Mouse (Mus musculus) liver, postnatal 0 days (tissue): ENCODE results near the gene Hba-a2. TPM values are rescaled to one million over a fixed set of nuclear protein-coding genes. Genes with fewer than 3 reads are reported as not detected.

Experiments
- ATAC-seq: fragments of 200-750 bp; cut with Nextera tagmentation; 2 replicates; pipeline ENCODE4 v1.8.0; 2017; ENCODE audit warnings: mild to moderate bottlenecking, moderate library complexity
- DNase-seq: peaks from one replicate; pipeline ENCODE4 v3.0.0-alpha.2; 2016
- H3K27ac ChIP-seq: fragments of 300-500 bp; sonication (generic); 2 replicates; pipeline ENCODE4 v1.5.1; 2014; ENCODE audit warnings: antibody characterized with exemption, moderate library complexity, mild to moderate bottlenecking, low read depth
- H3K27me3 ChIP-seq: fragments of 300-500 bp; sonication (generic); 2 replicates; pipeline ENCODE4 v1.6.1; 2014; ENCODE audit warnings: low read length, control low read depth, mixed read lengths; ENCODE audit not compliant: insufficient read depth
- H3K36me3 ChIP-seq: fragments of 300-500 bp; sonication (generic); replicated peaks from 2 replicates; pipeline ENCODE4 v1.6.1; 2014; ENCODE audit warnings: mild to moderate bottlenecking, control low read depth, low read length, moderate library complexity, mixed read lengths; ENCODE audit not compliant: insufficient read depth
- H3K4me1 ChIP-seq: fragments of 300-500 bp; sonication (generic); 2 replicates; pipeline ENCODE4 v1.6.1; 2014; ENCODE audit warnings: antibody characterized with exemption, mild to moderate bottlenecking, control low read depth; ENCODE audit not compliant: insufficient read depth
- H3K4me2 ChIP-seq: fragments of 300-500 bp; sonication (generic); 2 replicates; pipeline ENCODE4 v1.6.1; 2014; ENCODE audit warnings: low read depth, mild to moderate bottlenecking, low read length, moderate library complexity, mixed read lengths
- H3K4me3 ChIP-seq: fragments of 300-500 bp; sonication (generic); 2 replicates; pipeline ENCODE4 v1.5.1; 2014; ENCODE audit warnings: low read depth, low read length
- H3K9ac ChIP-seq: fragments of 300-500 bp; sonication (generic); replicated peaks from 2 replicates; pipeline ENCODE4 v1.6.1; 2014; ENCODE audit warnings: mild to moderate bottlenecking, moderate library complexity
- H3K9me3 ChIP-seq: fragments of 300-500 bp; sonication (generic); 2 replicates; pipeline ENCODE4 v1.6.1; 2016; ENCODE audit warnings: mild to moderate bottlenecking, control low read depth, low read length, mixed read lengths
- CTCF ChIP-seq: sonication (generic); IDR thresholded peaks from 2 replicates; pipeline ENCODE4 v1.5.1; 2016; ENCODE audit warnings: antibody characterized with exemption, low read depth
- EP300 ChIP-seq: IDR thresholded peaks from 2 replicates; pipeline ENCODE4 v1.6.1; 2016; ENCODE audit warnings: antibody characterized with exemption, low read depth, mild to moderate bottlenecking
- WGBS: fragments of 180-500 bp; shearing (Covaris S2); extraction: QIAGEN DNeasy Blood & Tissue Kit; methylation state at CpG from one replicate; pipeline ENCODE4 v1.1.7; 2014; ENCODE audit not compliant: insufficient replicate concordance; 5-methylcytosine and 5-hydroxymethylcytosine counted together
- polyA plus RNA-seq: library from polyadenylated mRNA; unstranded; fragments of >200 nt; fragmentation: Nextera tagmentation; extraction: Ambion mirVana; gene quantifications from 2 replicates; pipeline ENCODE4 v1.2.1, GENCODE M21; 2015

Hba-a2 gene
- polyA plus RNA-seq, 1 experiment from 2014 or later = 64,656 TPM

GRCm38 (mm10) chr11:32307006-32307405, 10.7 kb downstream of the Hba-a2 start:
- ATAC-seq (peak; percentile 25; the same call in 1 of the 2 replicates), DNase-seq (no peak)
- Histone ChIP-seq H3K9me3 (no peaks in the 10 kb centered on the region), H3K9ac (no peak overlapping the region), H3K4me1 (no peaks in the 10 kb centered on the region), H3K4me3 (no peak overlapping the region), H3K27ac (no peak overlapping the region), H3K36me3 (no peaks in the 10 kb centered on the region), H3K4me2 (no peak overlapping the region), H3K27me3 (no peaks in the 10 kb centered on the region)
- WGBS = 45% methylated on average over 1 of the region's 1 CpGs
- no peak for TF ChIP-seq CTCF
- no peak for TF ChIP-seq EP300

DNA sequence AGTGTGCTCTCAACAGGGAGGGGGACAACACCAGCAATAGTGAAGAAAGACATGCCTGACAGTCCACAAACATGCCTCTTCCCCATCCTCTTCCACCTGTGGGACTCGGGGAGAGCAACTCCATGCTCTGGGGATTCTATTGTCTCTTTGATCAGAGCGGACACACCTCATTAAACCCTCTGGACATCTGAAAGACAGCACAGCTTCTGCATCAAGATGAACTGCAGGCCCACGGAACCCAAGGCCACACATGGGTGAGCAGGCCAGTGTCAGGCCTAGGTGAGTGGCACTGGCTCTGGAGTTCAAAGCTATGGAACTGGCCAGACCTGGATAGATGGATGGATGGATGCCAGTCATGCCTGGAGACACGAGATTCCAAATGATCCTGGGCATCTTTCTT, 13.2 kb downstream of the Hba-a2 start:
- H3K27ac ChIP-seq = no peak overlapping the region
- TF ChIP-seq CTCF (no peak), EP300 (no peak)
- H3K9me3 ChIP-seq = no peaks in the 10 kb centered on the region
- no peaks in the 10 kb centered on the region for H3K27me3 ChIP-seq
- DNase-seq = no peak
- no peaks in the 10 kb centered on the region for H3K36me3 ChIP-seq
- no peaks in the 10 kb centered on the region for H3K4me1 ChIP-seq
- no peak overlapping the region for H3K9ac ChIP-seq
- H3K4me2 ChIP-seq = no peak overlapping the region
- no peak for ATAC-seq
- H3K4me3 ChIP-seq = no peak overlapping the region
- WGBS = 60% methylated on average over 4 of the region's 4 CpGs

- TF ChIP-seq CTCF (no peak), EP300 (no peak)
These were observed 13.6 kb downstream of the Hba-a2 start for GRCm38 (mm10) chr11:32309928-32310327.

GRCm38 (mm10) chr11:32316009-32316408, 19.7 kb downstream of the Hba-a2 start:
- H3K4me3 ChIP-seq = no peak overlapping the region
- DNase-seq (no peak), ATAC-seq (no peak)
- no peaks in the 10 kb centered on the region for H3K4me1 ChIP-seq
- H3K36me3 ChIP-seq = no peaks in the 10 kb centered on the region
- TF ChIP-seq CTCF (no peak), EP300 (no peak)
- H3K9me3 ChIP-seq = no peaks in the 10 kb centered on the region
- H3K27me3 ChIP-seq = no peaks in the 10 kb centered on the region
- no peak overlapping the region for H3K9ac ChIP-seq
- 65% methylated on average over 3 of the region's 3 CpGs for WGBS
- H3K4me2 ChIP-seq = no peak overlapping the region
- H3K27ac ChIP-seq = no peak overlapping the region

More at GRCm38 (mm10) chr11:32309928-32310327, 13.6 kb downstream of the Hba-a2 start:
- H3K27ac ChIP-seq = no peak overlapping the region
- H3K9me3 ChIP-seq = no peaks in the 10 kb centered on the region
- DNase-seq = no peak
- H3K4me3 ChIP-seq = no peak overlapping the region
- WGBS = 62% methylated on average over 3 of the region's 3 CpGs
- H3K9ac ChIP-seq = no peak overlapping the region
- H3K4me2 ChIP-seq = no peak overlapping the region
- H3K27me3 ChIP-seq = no peaks in the 10 kb centered on the region
- no peaks in the 10 kb centered on the region for H3K36me3 ChIP-seq
- no peak for ATAC-seq
- no peaks in the 10 kb centered on the region for H3K4me1 ChIP-seq

DNA sequence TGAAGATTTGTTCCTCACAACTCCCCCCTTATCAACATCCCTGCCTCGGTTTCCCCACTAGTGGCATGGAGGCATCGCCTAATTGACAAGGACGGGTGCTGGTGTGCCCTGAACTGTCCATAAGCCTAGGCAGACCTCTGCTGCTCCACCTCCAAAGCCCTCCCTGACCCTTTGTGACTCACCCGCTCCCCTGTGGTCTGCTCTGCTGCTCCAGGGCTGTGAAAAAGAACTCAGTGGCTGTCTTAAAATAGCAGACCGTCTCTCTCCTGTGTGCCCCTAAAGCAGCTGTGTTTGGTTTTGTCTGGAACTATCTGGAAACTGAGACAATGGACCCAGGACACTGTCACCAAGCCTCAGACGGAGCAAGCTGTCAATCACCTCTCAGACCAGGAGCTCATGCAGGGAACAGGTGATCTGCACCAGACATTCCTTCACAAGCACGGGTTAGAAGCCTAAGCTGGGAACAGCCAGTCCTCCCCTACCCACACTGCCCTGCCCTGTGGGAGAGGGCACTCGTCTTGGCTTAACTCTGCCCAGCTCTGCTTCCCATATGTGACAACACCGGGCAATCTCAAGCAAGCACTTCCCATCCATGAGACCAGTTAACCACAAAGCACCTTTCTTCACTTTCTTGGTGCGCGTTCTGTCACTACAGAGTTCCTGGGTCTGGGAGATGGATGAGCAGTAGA, 24.4 kb downstream of the Hba-a2 start:
- no peak for DNase-seq
- H3K27me3 ChIP-seq = peaks cover 4% of the 10 kb centered on the region; the same call in 1 of the 2 replicates
- no peak overlapping the region for H3K9ac ChIP-seq
- TF ChIP-seq CTCF (no peak), EP300 (no peak)
- H3K9me3 ChIP-seq = no peaks in the 10 kb centered on the region
- no peak overlapping the region for H3K4me3 ChIP-seq
- 0 out of 2 replicates have a peak, but pooled peaks cover 3% of the 10 kb centered on the region for H3K4me1 ChIP-seq
- H3K27ac ChIP-seq = no peak overlapping the region
- no peaks in the 10 kb centered on the region for H3K36me3 ChIP-seq
- ATAC-seq = no peak
- 51% methylated on average over 11 of the region's 11 CpGs for whole genome bisulfite sequencing
- no peak overlapping the region for H3K4me2 ChIP-seq

DNA sequence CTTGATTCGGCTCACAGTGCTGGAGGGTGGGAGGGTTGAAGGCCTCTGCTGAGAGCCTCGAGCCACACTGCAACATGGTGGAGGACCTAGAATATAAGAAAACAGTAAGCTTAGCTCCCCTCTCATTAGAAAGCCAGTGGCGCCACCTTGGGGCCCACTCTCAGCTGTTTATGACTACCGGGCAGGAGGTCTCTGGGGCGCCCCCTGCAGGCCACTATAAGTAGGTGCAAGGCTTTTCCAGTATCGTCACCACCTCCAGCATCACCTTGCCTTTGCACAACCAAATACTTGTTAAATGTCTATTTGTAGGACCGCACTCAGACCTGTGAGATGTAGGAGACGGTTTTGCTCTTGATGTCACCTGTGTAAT, 24.9 kb downstream of the Hba-a2 start:
- Histone ChIP-seq H3K36me3 (no peaks in the 10 kb centered on the region), H3K27ac (no peak overlapping the region), H3K9ac (no peak overlapping the region), H3K4me2 (no peak overlapping the region), H3K4me1 (0 out of 2 replicates have a peak, but pooled peaks cover 3% of the 10 kb centered on the region), H3K4me3 (no peak overlapping the region), H3K27me3 (peaks cover 4% of the 10 kb centered on the region; the same call in 1 of the 2 replicates), H3K9me3 (no peaks in the 10 kb centered on the region)
- TF ChIP-seq EP300 (no peak), CTCF (peak; percentile 99)
- DNase-seq (peak; percentile 86), ATAC-seq (peak; percentile 66; the same call in 1 of the 2 replicates)
- 32% methylated on average over 8 of the region's 8 CpGs for WGBS
